Mouse (Mus musculus): ENCODE measurements around the gene Galnt10.
"Not testable (repeated sequence)": the region's sequence is repeated elsewhere in the genome, so short reads cannot be mapped to it uniquely, and the experiment has no call there.

The Galnt10 gene

DNA sequence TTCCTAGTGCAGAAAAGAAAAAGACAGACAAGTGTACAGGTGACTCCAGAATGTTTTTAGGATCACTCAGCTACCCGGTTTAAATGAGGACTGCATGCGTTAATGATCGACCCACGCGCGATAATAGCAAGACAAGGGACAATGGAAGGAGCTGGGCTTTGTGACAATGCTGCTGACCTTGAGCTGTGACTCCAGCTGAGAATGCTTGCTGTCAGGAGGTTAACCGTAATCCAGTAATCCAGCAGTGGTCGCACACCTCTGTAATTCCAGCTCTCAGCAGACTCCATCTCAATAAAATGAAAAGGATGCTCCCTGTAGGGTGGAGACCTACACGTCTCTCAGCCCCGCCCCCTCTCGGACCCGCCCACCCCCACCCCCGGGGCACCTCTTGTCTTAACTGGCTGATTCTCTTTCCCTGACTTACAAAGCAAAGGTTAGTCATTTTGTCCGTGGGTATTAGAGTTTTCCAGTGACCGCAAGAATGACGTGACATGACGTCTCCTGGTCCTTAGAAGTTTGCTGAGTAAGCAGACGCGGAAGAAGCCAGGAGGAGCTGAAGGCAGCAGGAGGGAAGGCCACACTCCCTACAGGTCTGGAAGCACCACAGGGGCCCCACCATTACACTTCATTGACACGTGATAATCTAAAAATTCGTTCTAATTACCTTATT is 145.8 kb downstream of the Galnt10 start:
- no peak for DNase-seq (ENCODE audit: low spot score)

DNA sequence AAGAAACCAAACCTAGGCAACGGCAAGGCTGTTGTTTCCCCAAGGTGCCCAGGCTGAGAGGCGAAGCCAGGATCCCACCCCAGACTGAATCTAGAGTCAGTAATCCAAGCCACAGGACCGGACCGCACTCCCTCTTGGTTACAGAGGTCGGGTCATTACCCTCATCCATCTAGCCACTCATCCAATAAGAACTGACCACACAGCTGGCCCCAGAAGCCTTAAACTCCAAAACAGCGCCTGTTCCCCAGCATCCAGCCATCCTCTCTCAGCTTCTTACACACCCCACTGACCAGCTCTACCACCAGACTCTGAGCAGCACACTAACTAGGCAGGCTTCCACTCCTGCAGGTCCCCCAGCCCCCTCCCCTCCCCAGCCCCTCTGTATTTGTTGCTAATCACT is 149.8 kb downstream of the Galnt10 start:
- DNase-seq (ENCODE audit: low spot score), result no peak

DNA sequence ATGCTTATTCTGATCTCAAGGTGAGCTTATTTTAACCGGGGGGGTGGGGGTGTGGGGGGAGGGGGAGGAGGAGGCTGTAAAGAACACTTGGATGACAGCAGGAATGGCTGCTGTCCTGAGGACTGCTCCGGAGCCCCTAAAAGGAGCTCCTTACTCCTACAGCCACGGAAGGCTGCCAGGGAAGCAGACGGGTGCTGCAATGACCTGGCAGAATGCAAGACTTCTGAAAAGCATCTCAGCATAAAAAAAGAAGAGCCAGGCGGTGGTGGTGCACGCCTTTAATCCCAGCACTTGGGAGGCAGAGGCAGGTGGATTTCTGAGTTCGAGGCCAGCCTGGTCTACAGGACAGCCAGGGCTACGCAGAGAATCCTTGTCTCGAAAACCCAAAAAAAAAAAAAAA is 152.6 kb downstream of the Galnt10 start:
- DNase-seq (ENCODE audit: low spot score), result no peak

DNA sequence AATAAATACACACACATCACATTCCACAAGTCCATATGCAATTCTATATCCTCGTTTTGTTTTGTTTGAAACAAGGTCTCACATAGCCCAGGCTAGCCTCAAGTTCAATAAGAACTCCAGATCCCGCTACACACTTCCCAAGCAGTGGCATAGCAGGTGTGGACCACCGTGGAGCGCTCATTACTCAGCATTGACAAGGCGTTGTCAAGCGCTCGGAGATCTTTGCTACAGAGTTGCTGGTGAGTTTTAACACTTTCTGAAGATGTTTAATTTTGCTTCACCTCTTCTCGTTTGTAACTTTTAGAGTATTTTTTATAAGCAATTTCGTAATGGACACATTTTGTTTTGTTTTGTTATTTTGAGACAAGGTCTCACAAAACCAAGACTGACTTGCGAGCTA is 154.2 kb downstream of the Galnt10 start:
- no peak for DNase-seq (ENCODE audit: low spot score)

DNA sequence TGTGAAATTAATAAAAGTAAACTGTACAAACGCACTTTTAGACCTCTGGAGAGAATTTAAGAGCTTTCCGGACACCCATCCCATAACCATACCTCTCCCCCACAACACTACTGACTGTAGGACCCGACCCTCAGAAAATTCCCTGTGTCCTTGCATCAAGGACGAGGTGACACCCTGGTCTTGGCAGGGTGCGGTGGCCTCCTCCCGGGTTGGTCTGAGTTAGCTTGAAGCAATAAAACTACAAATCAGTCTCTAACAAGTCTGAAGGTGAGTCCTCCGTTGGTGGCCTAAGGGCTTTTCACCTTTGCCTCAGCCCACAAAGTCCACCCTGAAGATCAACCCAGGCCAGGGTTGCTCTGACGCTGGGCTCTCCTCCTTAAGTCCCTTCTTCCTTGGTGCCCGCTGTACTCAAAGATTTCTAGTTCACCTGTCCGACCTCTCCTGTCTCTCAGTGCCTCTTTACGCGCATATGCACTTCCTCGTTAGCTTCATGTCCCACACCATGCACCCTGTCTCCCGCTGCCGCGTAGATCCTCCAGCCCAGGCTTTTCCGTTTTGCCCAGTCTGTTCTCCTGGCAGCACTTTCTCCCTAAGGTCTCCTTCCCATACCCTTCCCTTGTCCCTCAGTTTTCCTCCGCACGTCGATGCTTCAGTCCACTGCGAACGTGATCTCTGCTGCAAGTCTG is 155.2 kb downstream of the Galnt10 start:
- no peak for DNase-seq (ENCODE audit: low spot score)

DNA sequence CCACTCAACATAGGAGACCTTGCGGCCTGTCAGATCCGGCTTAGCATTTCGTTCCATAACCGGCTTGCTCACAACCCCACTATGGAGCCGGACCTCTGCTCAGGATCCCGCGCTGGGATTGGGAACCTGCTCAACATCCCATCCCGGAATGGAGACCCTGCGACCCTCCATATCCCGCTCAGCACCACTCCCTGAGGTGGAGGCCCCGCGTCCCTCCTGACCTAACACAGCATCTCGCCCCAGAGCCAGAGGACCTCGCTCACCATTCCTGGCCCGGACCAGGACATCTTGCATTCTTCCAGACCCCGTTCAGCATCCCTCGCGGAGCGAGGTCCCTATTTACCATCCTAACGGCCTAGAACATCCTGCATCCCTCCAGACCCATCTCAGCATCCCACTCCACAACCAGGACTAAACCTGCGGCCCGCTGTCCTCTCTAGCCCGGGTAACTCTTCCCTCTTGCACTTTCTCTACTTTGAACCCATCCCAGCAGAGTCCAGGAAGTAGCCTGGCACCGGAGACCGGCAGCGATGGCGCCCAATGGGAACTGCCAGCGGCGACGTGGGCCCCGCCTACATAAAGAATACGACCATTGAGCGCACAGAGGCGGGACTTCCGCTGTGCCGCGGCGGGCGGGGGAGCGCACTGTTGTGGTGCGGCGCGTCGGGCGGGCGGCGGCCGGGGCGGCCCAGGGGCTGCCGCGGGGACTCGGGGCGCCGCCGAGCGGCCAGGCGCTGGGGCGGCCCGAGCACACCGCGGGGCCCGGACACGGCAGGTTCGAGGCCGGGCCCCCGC is 155.9 kb downstream of the Galnt10 start, which contains the start of gene Sap30l:
Gene Sap30l, plus strand, starts transcription at position 667 of the 795 bp plus-strand sequence.
- peak; percentile 91 for DNase-seq (ENCODE audit: low spot score)

DNA sequence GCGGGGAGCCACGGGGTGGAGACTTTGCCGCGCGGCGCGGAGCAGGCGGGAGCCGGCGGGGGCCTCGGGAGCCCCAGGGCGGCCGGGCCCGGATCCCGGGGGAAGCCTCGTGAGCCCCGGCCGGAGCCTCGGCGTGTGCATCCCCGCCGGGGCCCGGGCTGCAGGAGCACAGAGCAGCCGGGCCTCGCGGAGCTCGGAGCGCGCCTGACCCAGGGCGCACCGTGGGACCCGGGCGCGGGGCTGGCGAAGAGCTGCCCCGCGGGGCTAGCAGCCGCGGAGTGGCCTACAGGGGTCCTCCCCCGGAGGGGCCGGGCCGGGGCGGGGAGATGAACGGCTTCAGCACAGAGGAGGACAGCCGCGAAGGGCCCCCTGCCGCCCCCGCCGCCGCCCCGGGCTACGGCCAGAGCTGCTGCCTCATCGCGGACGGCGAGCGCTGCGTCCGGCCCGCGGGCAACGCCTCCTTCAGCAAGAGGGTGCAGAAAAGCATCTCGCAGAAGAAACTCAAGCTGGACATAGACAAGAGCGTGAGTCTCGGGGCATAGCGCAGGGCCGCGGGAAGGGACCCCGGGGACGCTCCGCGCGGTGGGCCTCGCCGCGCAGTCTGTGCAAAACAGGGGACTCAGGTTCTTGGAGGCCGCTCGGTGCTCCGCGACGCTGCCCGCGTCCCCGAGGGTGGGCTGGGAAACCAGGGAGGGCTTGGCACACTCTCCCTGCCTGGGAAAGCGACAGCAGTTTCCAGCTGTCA is 156.7 kb downstream of the Galnt10 start:
- DNase-seq (ENCODE audit: low spot score), result no peak

DNA sequence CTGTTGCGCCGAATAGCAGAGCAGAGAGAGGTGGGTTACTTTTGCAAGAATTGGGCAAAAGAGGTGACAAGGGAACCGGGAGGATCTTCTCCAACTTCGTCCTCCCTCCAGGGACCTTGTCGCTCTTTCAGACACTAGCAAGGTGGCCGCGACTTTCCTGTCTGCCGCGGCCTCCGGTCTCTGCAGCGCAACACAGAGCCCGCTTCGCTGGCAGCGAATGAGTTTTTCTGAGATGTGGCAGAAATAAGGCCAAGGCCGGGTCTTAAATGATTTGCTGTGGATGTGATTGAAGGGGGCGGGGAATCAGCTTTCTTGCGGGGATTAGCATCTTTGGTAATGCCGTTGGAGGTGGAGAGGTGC is 157.2 kb downstream of the Galnt10 start:
- no peak for DNase-seq (ENCODE audit: low spot score)

DNA sequence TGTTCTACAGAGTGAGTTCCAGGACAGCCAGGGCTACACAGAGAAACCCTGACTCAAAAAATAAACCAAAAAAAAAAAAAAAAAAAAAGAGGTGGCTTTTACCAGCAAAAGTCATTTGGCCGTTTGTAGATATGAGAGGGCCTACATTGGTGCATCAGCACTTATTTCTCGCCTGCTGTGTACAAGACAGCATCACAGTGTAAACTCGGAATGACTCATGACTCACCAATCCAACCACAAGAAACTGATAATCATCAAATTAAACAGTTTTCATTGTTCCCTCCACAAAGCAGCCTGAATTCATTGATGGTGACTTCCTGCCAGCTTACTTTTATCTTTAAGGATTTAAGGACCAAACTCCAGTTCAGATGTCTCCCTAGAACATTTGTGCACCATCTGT is 159.8 kb downstream of the Galnt10 start:
- no peak for DNase-seq (ENCODE audit: low spot score)

DNA sequence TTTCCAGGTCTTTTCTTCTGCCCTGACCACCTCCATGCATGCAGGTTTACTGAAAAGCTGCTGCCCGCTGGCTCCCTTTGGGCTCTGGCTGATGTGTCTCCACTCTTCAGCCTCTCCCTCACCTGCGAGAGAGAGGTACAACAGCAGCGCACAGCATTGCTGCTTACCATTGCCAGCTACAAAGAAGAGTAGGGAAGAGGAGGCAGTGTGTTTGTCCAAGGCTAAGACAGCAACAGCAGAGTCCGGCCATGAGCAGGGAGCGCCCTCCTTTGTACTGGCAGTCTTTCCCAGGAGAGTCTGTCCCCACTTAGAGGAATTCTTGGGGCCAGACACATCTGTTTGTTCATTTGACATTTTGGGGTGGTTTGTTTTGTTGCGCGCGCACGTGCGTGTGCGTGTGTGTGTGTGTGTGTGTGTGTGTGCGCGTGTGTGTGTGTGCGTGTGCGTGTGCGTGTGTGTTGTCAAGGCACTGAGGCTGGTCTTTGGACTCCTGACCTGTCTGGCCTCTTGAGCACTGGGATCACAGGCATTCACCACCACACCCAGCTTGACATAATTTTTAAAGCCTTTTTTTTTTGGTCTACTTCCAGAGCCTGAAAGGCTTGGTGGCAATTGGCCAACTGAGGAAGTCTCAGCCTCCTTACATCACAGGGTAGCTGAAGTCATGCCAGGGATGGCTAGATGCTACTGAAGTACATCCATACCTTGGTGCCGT is 163.9 kb downstream of the Galnt10 start:
- no peak for DNase-seq (ENCODE audit: low spot score)

DNA sequence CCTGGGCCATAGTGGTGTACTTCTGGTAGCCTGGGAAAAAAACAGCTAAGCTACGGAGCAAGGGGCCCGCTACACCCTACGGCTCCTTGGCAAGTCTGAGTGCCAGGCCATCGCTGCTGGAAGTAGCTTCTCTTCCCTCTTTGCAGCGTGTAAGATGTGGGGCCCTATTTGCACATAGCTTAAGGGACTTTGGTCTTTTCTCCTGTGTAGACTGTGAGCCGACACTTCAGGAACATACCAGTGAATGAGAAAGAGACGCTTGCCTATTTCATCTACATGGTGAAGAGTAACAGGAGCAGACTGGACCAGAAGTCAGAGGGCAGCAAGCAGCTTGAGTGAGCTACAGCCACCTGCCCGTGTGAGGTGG is 164.5 kb downstream of the Galnt10 start:
- DNase-seq (ENCODE audit: low spot score), result no peak

DNA sequence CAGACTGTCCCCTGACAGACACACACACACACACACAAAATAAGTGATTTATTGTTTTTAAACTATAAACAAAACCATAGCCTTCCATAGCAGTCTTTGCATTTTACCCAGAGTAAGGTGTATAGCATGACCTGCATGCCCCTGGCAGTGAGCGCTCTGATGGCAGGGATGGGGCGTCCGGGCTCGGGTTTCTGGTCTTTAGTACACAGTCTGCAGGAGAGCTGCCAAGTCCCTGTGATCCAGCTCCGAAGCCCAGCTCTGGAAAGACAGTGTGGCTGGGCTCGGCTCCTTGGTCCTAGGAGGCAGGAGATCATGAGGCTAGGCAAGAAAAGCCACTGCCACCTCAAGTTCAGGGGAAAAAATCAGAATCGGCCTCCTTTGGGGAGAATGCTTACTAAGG is 165.8 kb downstream of the Galnt10 start:
- no peak for DNase-seq (ENCODE audit: low spot score)

DNA sequence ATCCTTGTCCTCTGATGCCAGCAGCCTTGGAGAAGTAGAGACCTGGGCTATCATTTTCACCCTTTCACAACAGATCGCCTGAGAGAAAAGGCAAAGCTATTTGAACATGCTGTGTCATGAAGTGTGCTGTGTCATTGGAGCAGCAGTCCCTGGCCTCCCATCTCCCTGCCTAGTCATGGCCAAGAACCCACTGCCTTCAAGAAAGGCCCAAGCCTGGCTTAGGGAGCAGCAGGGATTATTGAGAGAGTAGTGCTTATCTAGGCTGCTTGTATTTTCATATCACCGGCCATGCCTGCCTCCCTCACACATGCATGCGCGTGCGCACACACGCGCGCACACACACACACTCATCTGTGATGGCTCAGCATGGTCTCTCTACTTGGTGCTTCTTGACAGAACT is 167.0 kb downstream of the Galnt10 start:
- DNase-seq (ENCODE audit: low spot score), result no peak

DNA sequence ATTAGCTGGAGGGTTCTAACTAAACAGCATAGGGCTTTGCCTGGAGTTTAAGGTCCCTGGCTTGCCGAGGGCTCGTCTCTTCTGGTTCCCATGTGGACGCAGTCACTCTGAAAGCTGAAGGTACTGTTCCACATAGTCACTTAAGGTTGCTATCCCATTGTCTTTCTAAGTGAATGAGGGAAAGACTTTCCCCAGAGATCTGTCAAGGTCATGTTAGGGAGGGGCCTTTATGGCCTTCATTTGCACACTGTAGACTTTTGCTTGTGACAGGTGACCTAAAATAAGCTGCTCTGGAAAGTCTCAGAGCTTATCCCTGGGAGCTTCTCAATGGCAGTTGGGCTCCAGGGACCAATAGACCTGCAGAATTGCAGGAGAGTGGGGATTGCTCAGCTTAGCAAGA is 168.4 kb downstream of the Galnt10 start:
- no peak for DNase-seq (ENCODE audit: low spot score)

DNA sequence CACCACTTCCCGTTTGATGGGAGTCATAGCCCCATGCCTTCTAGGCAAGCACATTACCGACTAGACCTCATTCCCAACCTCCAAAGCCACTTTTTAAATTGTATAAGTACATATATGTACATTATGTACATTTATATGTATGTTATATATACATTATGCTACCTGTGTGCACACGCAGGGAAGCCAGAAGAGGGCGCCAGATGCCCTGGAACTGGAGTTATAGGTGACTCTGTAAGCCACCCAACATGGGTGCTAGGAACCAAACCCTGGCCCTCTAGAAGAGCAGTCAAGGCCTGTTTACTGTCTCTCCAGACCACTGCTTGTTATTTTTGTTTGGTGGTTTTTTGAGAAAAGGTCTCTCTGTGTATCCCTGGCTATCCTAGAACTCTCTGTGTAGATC is 172.9 kb downstream of the Galnt10 start:
- DNase-seq (ENCODE audit: low spot score), result no peak

DNA sequence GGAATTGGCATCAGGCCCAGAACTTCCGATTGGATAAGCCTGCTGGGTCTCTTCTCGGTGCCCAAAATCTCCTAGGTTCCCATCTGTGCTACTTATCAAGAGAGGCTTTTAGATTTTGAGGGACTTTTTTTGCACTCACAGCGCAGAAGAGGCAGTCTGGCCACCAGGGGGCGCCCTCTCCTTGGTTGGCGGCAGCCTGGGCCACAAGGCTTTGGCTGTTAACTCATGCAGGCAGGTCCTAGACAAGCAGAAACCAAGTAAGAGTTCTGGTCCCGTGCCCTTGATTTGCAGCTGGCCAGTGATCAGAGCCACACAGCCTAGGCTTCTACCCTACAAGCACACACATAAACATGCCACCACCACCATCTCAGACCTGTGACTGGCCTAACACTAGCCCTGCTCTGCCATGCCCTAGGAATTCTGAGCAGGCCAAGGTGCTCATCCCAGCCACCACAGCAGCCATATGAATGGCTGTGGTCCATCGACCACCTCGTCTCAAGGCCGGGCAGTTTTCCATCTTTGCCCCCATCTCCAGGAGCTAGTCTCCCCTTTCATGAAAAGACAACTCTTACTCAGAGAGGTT is 174.8 kb downstream of the Galnt10 start:
- peak; percentile 63 for DNase-seq (ENCODE audit: low spot score)

DNA sequence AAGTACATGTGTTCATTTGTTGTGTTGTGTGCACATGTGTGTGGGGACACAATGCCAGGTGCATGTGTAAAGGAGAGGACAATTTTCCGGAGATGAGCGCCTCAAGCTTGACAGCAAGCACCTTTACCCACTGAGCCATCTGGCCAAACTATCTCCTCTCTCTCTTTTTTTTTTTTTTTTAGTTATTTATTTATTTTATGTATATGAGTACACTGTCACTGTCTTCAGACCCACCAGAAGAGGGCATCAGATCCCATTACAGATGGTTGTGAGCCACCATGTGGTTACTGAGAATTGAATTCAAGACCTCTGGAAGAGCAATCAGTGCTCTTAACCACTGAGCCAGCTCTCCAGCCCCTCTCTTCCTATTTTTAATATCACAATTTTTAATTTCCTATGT is 177.9 kb downstream of the Galnt10 start:
- DNase-seq (ENCODE audit: low spot score), result not testable (repeated sequence)

DNA sequence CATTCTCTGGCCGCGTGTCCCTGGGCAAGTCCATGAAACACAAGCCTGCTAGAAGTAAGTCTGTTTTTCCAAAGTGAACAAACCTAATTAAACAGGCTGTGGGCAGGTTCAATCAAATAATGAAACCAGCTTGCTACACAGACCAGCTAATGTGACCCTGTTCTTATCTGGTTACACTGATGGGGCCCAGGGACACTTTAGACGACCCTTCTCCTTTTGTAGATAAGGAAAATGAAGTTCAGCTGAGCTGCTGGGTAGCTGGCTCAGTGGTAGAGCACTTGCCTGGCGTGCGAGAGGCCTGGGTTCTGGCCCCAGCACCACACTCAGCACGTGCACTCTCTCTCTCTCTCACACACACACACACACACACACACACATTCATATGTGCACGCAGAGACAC is 178.5 kb downstream of the Galnt10 start:
- no peak for DNase-seq (ENCODE audit: low spot score)

DNA sequence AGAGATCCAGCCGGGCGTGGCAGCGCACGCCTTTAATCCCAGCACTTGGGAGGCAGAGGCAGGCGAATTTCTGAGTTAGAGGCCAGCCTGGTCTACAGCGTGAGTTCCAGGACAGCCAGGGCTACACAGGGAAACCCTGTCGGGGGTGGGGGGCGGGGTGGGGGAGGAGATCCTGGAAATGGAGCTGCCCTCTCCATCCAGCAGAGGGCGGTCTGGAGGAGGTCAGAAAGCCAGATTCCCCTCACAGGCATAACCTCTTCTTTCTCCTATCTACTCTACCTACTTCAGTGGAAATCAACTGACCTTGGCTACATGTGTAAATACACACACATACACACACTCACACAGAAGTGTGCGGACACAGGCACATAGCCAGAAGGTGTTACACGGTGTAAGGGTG is 180.0 kb downstream of the Galnt10 start:
- DNase-seq (ENCODE audit: low spot score), result not testable (repeated sequence)

DNA sequence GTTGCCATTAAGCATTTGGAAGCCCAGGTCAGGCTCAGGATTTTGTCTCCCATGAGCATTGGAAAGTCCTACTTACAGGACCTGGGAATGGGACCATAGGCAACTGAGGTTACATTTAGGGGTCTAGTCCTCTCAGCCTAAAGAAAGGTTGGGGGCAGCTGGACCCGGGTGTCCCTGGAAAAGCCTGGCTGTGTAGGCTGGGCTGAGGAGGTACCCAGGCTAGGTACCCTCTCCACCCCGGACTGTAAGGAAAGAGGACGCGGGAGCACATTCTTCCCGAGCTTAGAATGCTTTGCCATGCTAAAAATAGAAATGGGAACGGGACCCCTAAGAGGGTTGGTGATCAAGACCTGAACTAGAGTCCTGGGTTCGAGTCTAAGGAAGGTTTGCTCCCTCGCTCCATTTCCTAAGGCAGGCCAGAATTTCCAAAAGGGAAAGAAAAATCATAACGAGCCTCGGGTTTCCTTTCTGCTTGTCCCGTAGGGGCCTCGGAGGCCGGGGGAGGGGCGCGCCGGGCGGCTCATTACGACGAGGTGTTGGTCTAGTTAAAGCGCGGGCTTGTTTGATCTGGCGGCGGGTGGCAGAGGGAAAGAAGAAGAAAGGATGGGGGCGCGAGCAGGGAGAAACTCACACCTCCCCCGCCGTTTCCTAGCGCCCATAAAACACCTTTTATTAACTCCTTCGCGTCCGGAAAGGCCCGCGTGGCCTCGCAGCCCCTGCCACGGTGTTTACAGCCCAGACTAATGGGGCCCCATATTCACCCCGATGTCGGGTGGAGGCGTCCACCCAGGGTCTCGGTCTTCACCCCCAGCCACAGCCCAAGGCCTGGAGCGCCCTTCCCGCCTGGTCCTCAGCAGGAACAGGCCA is 182.0 kb downstream of the Galnt10 start:
- DNase-seq (ENCODE audit: low spot score), result no peak

Measured in spleen, adult 12 weeks (tissue).